Mouse (Mus musculus) limb, embryonic 14.5 days (tissue): ENCODE measurements around the gene Tctex1d1. TPM values are rescaled to one million over a fixed set of nuclear protein-coding genes. Genes with fewer than 3 reads are reported as not detected.

Experiments used
- ATAC-seq: fragments of 200-750 bp; cut with Nextera tagmentation; 2 replicates; pipeline ENCODE4 v1.8.0; 2017; ENCODE audit warnings: low read depth, moderate number of reproducible peaks, moderate TSS enrichment; ENCODE audit not compliant: low FRiP score
- DNase-seq: peaks from one replicate; pipeline ENCODE4 v3.0.0-alpha.2; 2015; ENCODE audit warnings: low spot score
- H3K27ac ChIP-seq: fragments of 300-500 bp; sonication (generic); replicated peaks from 2 replicates; pipeline ENCODE4 v1.5.1; 2014; ENCODE audit warnings: low read depth, mild to moderate bottlenecking, low read length, moderate library complexity, mixed read lengths
- H3K27me3 ChIP-seq: fragments of 300-500 bp; sonication (generic); 2 replicates; pipeline ENCODE4 v1.6.1; 2014; ENCODE audit warnings: low read length, mixed read lengths; ENCODE audit not compliant: control insufficient read depth, insufficient read depth
- H3K36me3 ChIP-seq: fragments of 300-500 bp; sonication (generic); 2 replicates; pipeline ENCODE4 v1.6.1; 2014; ENCODE audit warnings: mild to moderate bottlenecking, low read length, moderate library complexity, mixed read lengths; ENCODE audit not compliant: control insufficient read depth, insufficient read depth
- H3K4me1 ChIP-seq: fragments of 300-500 bp; sonication (generic); 2 replicates; pipeline ENCODE4 v1.6.1; 2014; ENCODE audit warnings: antibody characterized with exemption, low read length, mixed read lengths; ENCODE audit not compliant: control insufficient read depth, insufficient read depth
- H3K4me2 ChIP-seq: fragments of 300-500 bp; sonication (generic); replicated peaks from 2 replicates; pipeline ENCODE4 v1.6.1; 2014; ENCODE audit warnings: low read depth, mild to moderate bottlenecking, low read length, moderate library complexity; ENCODE audit not compliant: severe bottlenecking
- H3K4me3 ChIP-seq: fragments of 300-500 bp; sonication (generic); replicated peaks from 2 replicates; pipeline ENCODE4 v1.5.1; 2014; ENCODE audit warnings: low read length
- H3K9ac ChIP-seq: fragments of 300-500 bp; sonication (generic); 2 replicates; pipeline ENCODE4 v1.6.1; 2014; ENCODE audit warnings: mild to moderate bottlenecking, low read depth, low read length, moderate library complexity; ENCODE audit not compliant: severe bottlenecking
- H3K9me3 ChIP-seq: fragments of 300-500 bp; sonication (generic); 2 replicates; pipeline ENCODE4 v1.6.1; 2016; ENCODE audit warnings: low read length; ENCODE audit not compliant: control insufficient read depth
- POLR2A ChIP-seq: fragments of 200-500 bp; IDR thresholded peaks from 2 replicates; pipeline ENCODE4 v1.8.0; 2012; ENCODE audit warnings: inconsistent platforms, mild to moderate bottlenecking, moderate library complexity, borderline replicate concordance; ENCODE audit not compliant: insufficient read depth, insufficient read length; ENCODE audit errors: extremely low read depth
- WGBS: fragments of 180-500 bp; shearing (Covaris S2); extraction: QIAGEN DNeasy Blood & Tissue Kit; methylation state at CpG from one replicate; pipeline ENCODE4 v1.1.7; 2014; 5-methylcytosine and 5-hydroxymethylcytosine counted together
- polyA plus RNA-seq, 2 experiments: library from polyadenylated mRNA; depleted of rRNA in 1 of 2; stranded (reverse) in 1 of 2; unstranded in 1 of 2; fragments of >200 nt; fragmentation: Nextera tagmentation in 1 of 2; extraction: Ambion mirVana in 1 of 2; gene quantifications; 2 replicates each; pipeline versions ENCODE4 v1.2.1 to v1.2.3; 2012 to 2014

The Tctex1d1 gene
- polyA plus RNA-seq, 2 experiments: 0.30 to 0.56 TPM

GRCm38 (mm10) chr4:102979385-102979784, 979 bp downstream of the Tctex1d1 start:
- Histone ChIP-seq H3K9ac (no peak overlapping the region), H3K36me3 (no peaks in the 10 kb centered on the region), H3K4me1 (peaks cover 11% of the 10 kb centered on the region), H3K27ac (no peak overlapping the region), H3K4me2 (no peak overlapping the region), H3K9me3 (no peaks in the 10 kb centered on the region), H3K27me3 (no peaks in the 10 kb centered on the region), H3K4me3 (no peak overlapping the region)
- ATAC-seq: no peak
- no peak for TF ChIP-seq POLR2A
- no peak for DNase-seq
- 57% methylated on average over 5 of the region's 5 CpGs for WGBS

- H3K36me3 ChIP-seq: no peaks in the 10 kb centered on the region
- H3K27ac ChIP-seq: no peak overlapping the region
- no peak overlapping the region for H3K4me3 ChIP-seq
- DNase-seq (no peak), ATAC-seq (no peak)
- H3K27me3 ChIP-seq: no peaks in the 10 kb centered on the region
- H3K9ac ChIP-seq: no peak overlapping the region
- peaks cover 11% of the 10 kb centered on the region for H3K4me1 ChIP-seq
- 77% methylated on average over 8 of the region's 8 CpGs for WGBS
- H3K9me3 ChIP-seq: no peaks in the 10 kb centered on the region
- no peak overlapping the region for H3K4me2 ChIP-seq
- no peak for TF ChIP-seq POLR2A
Measured at GRCm38 (mm10) chr4:102981709-102982108, 3.3 kb downstream of the Tctex1d1 start.

- Histone ChIP-seq H3K9me3 (no peaks in the 10 kb centered on the region), H3K4me2 (no peak overlapping the region), H3K9ac (no peak overlapping the region), H3K36me3 (no peaks in the 10 kb centered on the region), H3K27ac (no peak overlapping the region), H3K27me3 (no peaks in the 10 kb centered on the region), H3K4me3 (no peak overlapping the region), H3K4me1 (no peaks in the 10 kb centered on the region)
- DNase-seq (no peak), ATAC-seq (no peak)
- WGBS: 72% methylated on average over 7 of the region's 7 CpGs
- TF ChIP-seq POLR2A: no peak
Measured at GRCm38 (mm10) chr4:102986173-102986572, 7.8 kb downstream of the Tctex1d1 start.

- Histone ChIP-seq H3K9ac (no peak overlapping the region), H3K27ac (no peak overlapping the region), H3K4me1 (no peaks in the 10 kb centered on the region; the same call in 1 of the 2 replicates), H3K36me3 (no peaks in the 10 kb centered on the region), H3K4me2 (no peak overlapping the region), H3K9me3 (no peaks in the 10 kb centered on the region), H3K4me3 (no peak overlapping the region), H3K27me3 (no peaks in the 10 kb centered on the region)
- WGBS: 2% methylated on average over 2 of the region's 2 CpGs
- TF ChIP-seq POLR2A: no peak
- ATAC-seq (no peak), DNase-seq (peak; percentile 92)
Measured at GRCm38 (mm10) chr4:102986917-102987316, 8.5 kb downstream of the Tctex1d1 start.

DNA sequence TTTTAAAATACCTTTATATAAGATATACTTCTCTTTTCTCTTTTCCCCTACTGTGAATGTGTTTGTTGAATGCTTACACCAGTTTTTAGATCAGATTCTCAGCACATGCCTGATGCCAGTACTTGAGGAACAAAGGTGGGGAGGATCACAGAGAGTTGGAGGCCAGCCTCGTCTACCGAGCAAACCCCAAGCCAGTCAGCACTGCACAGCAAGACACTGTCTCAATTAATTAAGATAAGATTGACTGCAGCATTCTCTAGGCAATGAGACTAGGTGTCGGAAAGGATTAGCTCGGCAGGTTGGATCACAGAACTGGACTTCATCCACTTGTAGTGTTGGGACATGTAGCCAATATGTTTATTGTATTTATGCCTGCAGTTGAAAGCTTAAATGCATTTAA, 8.9 kb downstream of the Tctex1d1 start:
- no peak for DNase-seq
- ATAC-seq: no peak

GRCm38 (mm10) chr4:102987756-102988155, 9.3 kb downstream of the Tctex1d1 start:
- H3K4me3 ChIP-seq: no peak overlapping the region
- no peaks in the 10 kb centered on the region for H3K9me3 ChIP-seq
- no peak overlapping the region for H3K9ac ChIP-seq
- H3K36me3 ChIP-seq: no peaks in the 10 kb centered on the region
- no peak for TF ChIP-seq POLR2A
- 74% methylated on average over 2 of the region's 2 CpGs for WGBS
- no peak overlapping the region for H3K27ac ChIP-seq
- H3K4me2 ChIP-seq: no peak overlapping the region
- ATAC-seq (no peak), DNase-seq (no peak)
- no peaks in the 10 kb centered on the region for H3K27me3 ChIP-seq
- no peaks in the 10 kb centered on the region; the same call in 1 of the 2 replicates for H3K4me1 ChIP-seq

More for the DNA sequence above, 8.9 kb downstream of the Tctex1d1 start:
- Histone ChIP-seq H3K27ac (no peak overlapping the region), H3K27me3 (no peaks in the 10 kb centered on the region), H3K9me3 (no peaks in the 10 kb centered on the region), H3K4me1 (no peaks in the 10 kb centered on the region; the same call in 1 of the 2 replicates), H3K4me3 (no peak overlapping the region), H3K4me2 (no peak overlapping the region), H3K9ac (no peak overlapping the region), H3K36me3 (no peaks in the 10 kb centered on the region)
- no peak for TF ChIP-seq POLR2A
- 47% methylated on average over 4 of the region's 4 CpGs for WGBS
